23 mouse cellular contexts compared by ENCODE assay signal in the genomic region with DNA sequence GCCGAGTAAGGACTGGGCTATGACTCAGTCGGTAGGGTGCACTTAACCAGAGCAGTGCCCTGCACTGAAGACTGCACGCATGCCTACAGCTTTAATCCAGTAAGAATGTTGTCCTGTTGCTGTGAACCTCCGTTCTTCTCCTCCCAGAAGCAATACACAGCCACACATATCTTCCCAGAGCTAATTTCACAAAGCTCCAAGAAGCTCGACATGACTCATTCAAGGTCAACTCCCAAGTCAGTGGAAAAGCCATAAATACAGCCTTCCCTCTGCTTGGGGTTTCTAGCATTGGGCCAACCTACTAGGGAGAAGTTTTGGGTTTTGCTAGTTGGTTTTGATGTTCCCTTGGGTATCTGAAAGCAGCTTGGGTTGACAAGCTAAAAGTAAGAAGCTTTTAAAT. TPM values are rescaled to one million over a fixed set of nuclear protein-coding genes. Genes with fewer than 3 reads are reported as not detected.
DNase-seq lines count a peak whose midpoint lies in the region; ATAC-seq and TF ChIP-seq lines count a peak whose summit lies in the region.
"Had no signal": no experiment of that assay in that cellular context is flagged by ENCODE, and none has a peak within 500 bp of the region (broad histone marks: within the 10 kb centered on the region; RNA-seq: fewer than 3 reads in every experiment).

No protein-coding gene starts in this region.

- TF ChIP-seq CTCF in embryonic fibroblast, embryonic 13.5 days (IDR thresholded peaks at IDR 0.05; ENCODE audit: borderline replicate concordance, insufficient read depth, low read length) = no peak

- WGBS in kidney, embryonic 15.5 days = 79% methylated on average over 5 of the region's 5 CpGs
- WGBS in kidney, embryonic 16.5 days = 78% methylated on average over 5 of the region's 5 CpGs
- 95% methylated on average over 5 of the region's 5 CpGs for WGBS in hindbrain, embryonic 16.5 days

- H3K4me3 ChIP-seq in kidney, embryonic 15.5 days (replicated peaks) = no peak overlapping the region
- H3K4me3 ChIP-seq in kidney, embryonic 16.5 days (ENCODE audit: low read length) = no peak overlapping the region
- H3K4me3 ChIP-seq in embryonic fibroblast, embryonic 13.5 days (ENCODE audit: insufficient read depth, low read length) = no peak overlapping the region
- H3K4me3 ChIP-seq in hindbrain, embryonic 16.5 days (ENCODE audit: low read length) = no peak overlapping the region
- H3K4me3 ChIP-seq: embryonic facial prominence, embryonic 10.5 days; embryonic facial prominence, embryonic 15.5 days; heart, embryonic 13.5 days; left cerebral cortex, adult 2 months; limb, embryonic 13.5 days; lung, embryonic 15.5 days; midbrain, embryonic 10.5 days; midbrain, embryonic 15.5 days had no signal

- 0 out of 2 replicates have a peak overlapping the region, but pooled peaks have one; percentile 2 for H3K27ac ChIP-seq in kidney, embryonic 15.5 days
- no peak overlapping the region for H3K27ac ChIP-seq in kidney, embryonic 16.5 days (ENCODE audit: low read length)
- H3K27ac ChIP-seq in embryonic fibroblast, embryonic 13.5 days (ENCODE audit: insufficient read depth, low read length) = peak overlapping the region; percentile 69; the same call in 1 of the 2 replicates
- H3K27ac ChIP-seq in hindbrain, embryonic 16.5 days (ENCODE audit: low read depth, low read length) = no peak overlapping the region
- H3K27ac ChIP-seq: embryonic facial prominence, embryonic 10.5 days; embryonic facial prominence, embryonic 15.5 days; heart, embryonic 13.5 days; hindbrain, embryonic 14.5 days; left cerebral cortex, adult 2 months; limb, embryonic 13.5 days; lung, embryonic 15.5 days; midbrain, embryonic 10.5 days; midbrain, embryonic 15.5 days had no signal

- TF ChIP-seq POLR2A in embryonic fibroblast, embryonic 13.5 days (IDR thresholded peaks at IDR 0.05; ENCODE audit: low read depth, low read length) = no peak

- no peaks in the 10 kb centered on the region for H3K9me3 ChIP-seq in kidney, embryonic 15.5 days (replicated peaks)
- peaks cover 4% of the 10 kb centered on the region; the same call in 1 of the 2 replicates for H3K9me3 ChIP-seq in kidney, embryonic 16.5 days (ENCODE audit: low read length)
- H3K9me3 ChIP-seq in hindbrain, embryonic 16.5 days (ENCODE audit: control insufficient read depth, low read length) = no peaks in the 10 kb centered on the region
- H3K9me3 ChIP-seq: embryonic facial prominence, embryonic 15.5 days; limb, embryonic 13.5 days; lung, embryonic 15.5 days; midbrain, embryonic 15.5 days had no signal

- no peak overlapping the region for H3K4me2 ChIP-seq in kidney, embryonic 15.5 days
- H3K4me2 ChIP-seq in kidney, embryonic 16.5 days (replicated peaks; ENCODE audit: low read depth, low read length) = no peak overlapping the region
- no peak overlapping the region for H3K4me2 ChIP-seq in hindbrain, embryonic 16.5 days (ENCODE audit: low read length)
- H3K4me2 ChIP-seq: embryonic facial prominence, embryonic 15.5 days; heart, embryonic 13.5 days; hindbrain, embryonic 14.5 days; limb, embryonic 13.5 days; liver, embryonic 11.5 days; lung, embryonic 15.5 days; midbrain, embryonic 15.5 days had no signal

- peak; percentile 66 for DNase-seq in adrenal gland, adult 2 months
- DNase-seq in adrenal gland, postnatal 14 days = no peak
- DNase-seq in T-cell, adult 2 months (ENCODE audit: low spot score) = no peak
- DNase-seq: cerebellum, adult 8-10 months; heart, postnatal 10 days; kidney, adult 18-20 months; kidney, postnatal 14 days; layer of hippocampus, adult 9-11 months had no signal

- no peak overlapping the region for H3K9ac ChIP-seq in kidney, embryonic 15.5 days
- no peak overlapping the region for H3K9ac ChIP-seq in kidney, embryonic 16.5 days (replicated peaks; ENCODE audit: low read length)
- no peak overlapping the region for H3K9ac ChIP-seq in hindbrain, embryonic 16.5 days (ENCODE audit: low read depth, low read length)
- H3K9ac ChIP-seq: embryonic facial prominence, embryonic 15.5 days; heart, embryonic 13.5 days; hindbrain, embryonic 14.5 days; limb, embryonic 13.5 days; lung, embryonic 15.5 days; midbrain, embryonic 15.5 days had no signal

- no peaks in the 10 kb centered on the region for H3K27me3 ChIP-seq in kidney, embryonic 15.5 days
- H3K27me3 ChIP-seq in kidney, embryonic 16.5 days (ENCODE audit: insufficient read depth, low read length) = no peaks in the 10 kb centered on the region
- no peaks in the 10 kb centered on the region for H3K27me3 ChIP-seq in hindbrain, embryonic 16.5 days (replicated peaks; ENCODE audit: control insufficient read depth, insufficient read depth, low read length)
- H3K27me3 ChIP-seq: embryonic facial prominence, embryonic 15.5 days; heart, embryonic 13.5 days; limb, embryonic 13.5 days; lung, embryonic 15.5 days; midbrain, embryonic 15.5 days had no signal

- peaks cover 11% of the 10 kb centered on the region for H3K4me1 ChIP-seq in kidney, embryonic 15.5 days
- H3K4me1 ChIP-seq in kidney, embryonic 16.5 days (ENCODE audit: insufficient read depth, low read length) = peaks cover 15% of the 10 kb centered on the region
- H3K4me1 ChIP-seq in embryonic fibroblast, embryonic 13.5 days (ENCODE audit: control insufficient read depth, insufficient read depth, low read length) = peaks cover 4% of the 10 kb centered on the region; the same call in 1 of the 2 replicates
- peaks cover 3% of the 10 kb centered on the region; the same call in 1 of the 2 replicates for H3K4me1 ChIP-seq in hindbrain, embryonic 16.5 days (ENCODE audit: control insufficient read depth, insufficient read depth, low read depth, low read length)
- H3K4me1 ChIP-seq: embryonic facial prominence, embryonic 10.5 days; limb, embryonic 13.5 days; midbrain, embryonic 10.5 days had no signal

- peaks cover 2% of the 10 kb centered on the region for H3K36me3 ChIP-seq in kidney, embryonic 15.5 days
- H3K36me3 ChIP-seq in kidney, embryonic 16.5 days (ENCODE audit: insufficient read depth, low read length) = peaks cover 4% of the 10 kb centered on the region; the same call in 1 of the 2 replicates
- H3K36me3 ChIP-seq in hindbrain, embryonic 16.5 days (ENCODE audit: control insufficient read depth, insufficient read depth, low read length) = no peaks in the 10 kb centered on the region
- H3K36me3 ChIP-seq: embryonic facial prominence, embryonic 10.5 days; embryonic facial prominence, embryonic 15.5 days; limb, embryonic 13.5 days; lung, embryonic 15.5 days; midbrain, embryonic 10.5 days; midbrain, embryonic 15.5 days had no signal

- ATAC-seq in kidney, embryonic 15.5 days (replicated peaks; ENCODE audit: low FRiP score) = no peak
- no peak for ATAC-seq in kidney, embryonic 16.5 days (ENCODE audit: low FRiP score, low TSS enrichment)
- no peak for ATAC-seq in hindbrain, embryonic 16.5 days
- ATAC-seq: forebrain, embryonic 14.5 days; midbrain, embryonic 15.5 days had no signal

RNA-seq across cellular contexts. Expression of a gene that starts 33.6 kb away (rescaled TPM):
- 10 to 100 TPM; 42.0 to 43.5 TPM for total RNA-seq in adrenal gland, adult 2 months (2021)
- 21.1 and 27.3 TPM in 2 replicates for polyA plus RNA-seq in adrenal gland, adult 2 months (2012; rRNA removed)
- 32.4 and 34.6 TPM in 2 replicates for total RNA-seq in adrenal gland, postnatal 14 days (2021)
- polyA plus RNA-seq in kidney, embryonic 15.5 days (2015; fragmentation: Nextera tagmentation; extraction: Ambion mirVana) = 6.3 and 7.0 TPM in 2 replicates
- polyA plus RNA-seq in kidney, embryonic 16.5 days (2015; fragmentation: Nextera tagmentation; extraction: Ambion mirVana) = 5.9 and 7.6 TPM in 2 replicates
- 55.8 and 59.3 TPM in 2 replicates for polyA plus RNA-seq in embryonic fibroblast, embryonic 13.5 days (2011; ENCODE audit: insufficient read length, low read depth, missing spikeins)
- 7.5 and 8.3 TPM in 2 replicates for polyA plus RNA-seq in hindbrain, embryonic 16.5 days (2015; fragmentation: Nextera tagmentation; extraction: Ambion mirVana)

Comparison
In these comparisons a context has a peak if more than half of its experiments do, and no peak if none do; other contexts are left out.
1. H3K27ac ChIP-seq: peak in kidney, embryonic 15.5 days (single experiment) and embryonic fibroblast, embryonic 13.5 days (single experiment); none in kidney, embryonic 16.5 days (single experiment) and hindbrain, embryonic 16.5 days (single experiment).